Mouse (Mus musculus) forebrain, embryonic 14.5 days (tissue): ENCODE measurements around the gene Enox1. TPM values are rescaled to one million over a fixed set of nuclear protein-coding genes. Genes with fewer than 3 reads are reported as not detected.

ENCODE experiments used
- ATAC-seq: fragments of 200-750 bp; cut with Nextera tagmentation; 2 replicates; pipeline ENCODE4 v1.8.0; 2017; ENCODE audit warnings: mild to moderate bottlenecking, moderate library complexity
- DNase-seq: peaks from one replicate; pipeline ENCODE4 v3.0.0-alpha.2; 2015; ENCODE audit warnings: low spot score
- H3K27ac ChIP-seq: fragments of 300-500 bp; sonication (generic); 2 replicates; pipeline ENCODE4 v1.5.1; 2014; ENCODE audit warnings: low read depth, mild to moderate bottlenecking, control low read depth, low read length, moderate library complexity
- H3K27me3 ChIP-seq: fragments of 300-500 bp; sonication (generic); replicated peaks from 2 replicates; pipeline ENCODE4 v1.6.1; 2014; ENCODE audit warnings: low read length, control low read depth, mixed read lengths; ENCODE audit not compliant: control insufficient read depth, insufficient read depth
- H3K36me3 ChIP-seq: fragments of 300-500 bp; sonication (generic); 2 replicates; pipeline ENCODE4 v1.6.1; 2014; ENCODE audit warnings: low read length, control low read depth; ENCODE audit not compliant: control insufficient read depth, insufficient read depth
- H3K4me1 ChIP-seq: fragments of 300-500 bp; sonication (generic); 2 replicates; pipeline ENCODE4 v1.6.1; 2014; ENCODE audit warnings: antibody characterized with exemption, low read length, control low read depth; ENCODE audit not compliant: control insufficient read depth, insufficient read depth
- H3K4me2 ChIP-seq: fragments of 300-500 bp; sonication (generic); 2 replicates; pipeline ENCODE4 v1.6.1; 2014; ENCODE audit warnings: mild to moderate bottlenecking, control low read depth, low read length
- H3K4me3 ChIP-seq: fragments of 300-500 bp; sonication (generic); 2 replicates; pipeline ENCODE4 v1.5.1; 2014; ENCODE audit warnings: low read depth, low read length, control low read depth
- H3K9ac ChIP-seq: fragments of 300-500 bp; sonication (generic); 2 replicates; pipeline ENCODE4 v1.6.1; 2014; ENCODE audit warnings: mild to moderate bottlenecking, low read length, control low read depth, moderate library complexity
- H3K9me3 ChIP-seq: fragments of 300-500 bp; sonication (generic); replicated peaks from 2 replicates; pipeline ENCODE4 v1.6.1; 2016; ENCODE audit warnings: low read length, control low read depth, mixed read lengths; ENCODE audit not compliant: control insufficient read depth
- WGBS: fragments of 180-500 bp; shearing (Covaris S2); extraction: QIAGEN DNeasy Blood & Tissue Kit; methylation state at CpG from one replicate; pipeline ENCODE4 v1.1.7; 2014; 5-methylcytosine and 5-hydroxymethylcytosine counted together
- polyA plus RNA-seq: library from polyadenylated mRNA; unstranded; fragments of >200 nt; fragmentation: Nextera tagmentation; extraction: Ambion mirVana; gene quantifications from 2 replicates; pipeline ENCODE4 v1.2.1, GENCODE M21; 2014

Gene Enox1
- polyA plus RNA-seq, 1 experiment from 2014 or later, result 28.0 TPM

DNA sequence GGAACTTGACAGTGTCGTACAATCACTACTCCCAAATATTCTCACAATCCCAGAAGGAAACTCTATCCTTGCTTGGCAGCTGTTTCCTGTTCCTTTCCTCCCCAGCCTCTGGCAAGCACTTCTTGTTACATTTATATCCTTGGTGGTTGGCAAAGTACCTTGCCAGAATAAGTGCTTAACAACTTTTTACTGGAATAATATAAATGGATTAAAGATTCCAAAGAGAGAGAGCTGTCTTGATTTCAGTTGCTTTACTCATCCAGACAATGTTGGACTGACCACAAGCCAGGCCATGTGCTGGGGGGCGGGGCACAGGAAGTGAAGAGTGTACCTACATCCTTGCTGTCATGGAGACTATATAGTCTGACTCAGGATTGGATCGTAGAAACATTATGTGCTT lies 189.7 kb downstream of the Enox1 start:
- H3K36me3 ChIP-seq, result no peaks in the 10 kb centered on the region
- no peaks in the 10 kb centered on the region for H3K4me1 ChIP-seq
- no peak for ATAC-seq
- peak; percentile 19 for DNase-seq
- no peaks in the 10 kb centered on the region for H3K9me3 ChIP-seq
- H3K27ac ChIP-seq, result no peak overlapping the region
- 92% methylated on average over 3 of the region's 3 CpGs for WGBS
- H3K4me2 ChIP-seq, result no peak overlapping the region
- no peak overlapping the region for H3K9ac ChIP-seq
- H3K27me3 ChIP-seq, result no peaks in the 10 kb centered on the region
- H3K4me3 ChIP-seq, result no peak overlapping the region

DNA sequence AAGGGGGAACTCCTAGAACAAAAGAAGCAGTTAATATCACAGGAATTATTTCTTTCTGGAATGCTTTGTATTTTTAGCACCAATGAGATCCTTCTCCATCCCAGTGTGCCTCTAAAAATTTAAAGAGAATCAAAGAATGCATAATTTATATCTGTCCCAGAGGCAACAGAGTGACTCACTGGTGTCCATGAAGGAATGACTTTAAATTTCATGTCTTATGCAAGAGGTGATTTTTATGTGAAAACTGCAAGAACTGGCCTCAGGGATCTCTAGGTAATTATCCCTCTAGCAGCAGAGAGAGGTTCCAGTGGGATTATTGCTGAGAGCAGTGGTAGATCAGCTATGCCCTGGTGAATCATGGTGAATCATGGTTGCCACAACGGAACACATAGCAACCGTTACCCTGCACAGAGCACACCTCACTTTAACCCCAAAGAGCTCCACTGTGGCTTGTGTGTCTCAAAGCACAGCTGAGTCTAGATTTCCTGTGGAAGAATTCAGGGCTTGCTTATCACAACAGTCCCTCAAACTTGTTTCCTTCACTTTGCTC lies 195.3 kb downstream of the Enox1 start:
- H3K27ac ChIP-seq, result no peak overlapping the region
- DNase-seq (no peak), ATAC-seq (no peak)

DNA sequence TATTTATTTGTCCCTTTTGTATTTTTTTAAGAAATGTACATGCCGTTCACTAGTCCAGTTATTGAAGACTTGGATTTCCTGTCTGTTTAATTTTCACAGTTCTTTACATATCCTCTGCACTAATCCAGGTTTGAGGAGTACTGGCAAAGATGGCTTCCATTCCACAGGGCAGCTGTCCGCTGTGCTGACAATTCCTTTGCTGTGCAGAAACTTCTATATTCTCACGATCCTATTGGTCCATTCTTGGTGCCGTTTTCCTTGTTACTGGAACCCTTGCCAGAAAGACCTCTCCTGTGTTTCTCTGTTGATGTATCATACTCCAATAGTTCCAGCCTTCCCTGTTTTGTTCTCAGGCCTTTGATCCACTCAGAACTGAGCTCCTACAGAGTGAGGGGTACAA lies 206.1 kb downstream of the Enox1 start:
- H3K9ac ChIP-seq, result no peak overlapping the region
- no peaks in the 10 kb centered on the region for H3K36me3 ChIP-seq
- no peak overlapping the region for H3K27ac ChIP-seq
- ATAC-seq (no peak), DNase-seq (no peak)
- H3K4me2 ChIP-seq, result no peak overlapping the region
- H3K27me3 ChIP-seq, result no peaks in the 10 kb centered on the region
- 83% methylated on average over 4 of the region's 4 CpGs for WGBS
- H3K4me3 ChIP-seq, result no peak overlapping the region
- H3K9me3 ChIP-seq, result no peaks in the 10 kb centered on the region
- H3K4me1 ChIP-seq, result no peaks in the 10 kb centered on the region

More for the DNA sequence above, 195.3 kb downstream of the Enox1 start:
- Histone ChIP-seq H3K9me3 (no peaks in the 10 kb centered on the region), H3K36me3 (no peaks in the 10 kb centered on the region), H3K27me3 (no peaks in the 10 kb centered on the region), H3K9ac (no peak overlapping the region), H3K4me2 (no peak overlapping the region), H3K4me3 (no peak overlapping the region), H3K4me1 (no peaks in the 10 kb centered on the region)
- 86% methylated on average over 2 of the region's 2 CpGs for WGBS

DNA sequence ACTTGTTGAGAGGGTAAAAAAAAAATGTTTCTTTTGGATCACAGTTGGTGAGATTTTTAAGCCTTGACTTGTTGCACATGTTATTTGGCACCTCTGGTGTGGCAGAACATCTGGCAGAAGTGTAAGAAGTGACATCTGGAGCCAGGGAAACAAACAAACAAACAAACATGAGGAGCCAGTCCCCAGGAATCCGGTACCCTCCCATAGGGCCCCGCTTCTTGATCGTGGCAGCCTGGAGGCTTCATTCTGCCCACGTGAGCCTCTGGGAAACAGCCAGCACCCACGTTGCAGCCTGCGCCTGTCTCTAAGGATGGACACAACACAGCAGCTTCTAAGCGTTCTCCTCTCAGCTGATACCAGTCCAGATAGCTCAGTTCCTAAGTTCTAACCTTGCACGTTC lies 211.8 kb downstream of the Enox1 start:
- H3K4me2 ChIP-seq, result no peak overlapping the region
- H3K9ac ChIP-seq, result no peak overlapping the region
- no peaks in the 10 kb centered on the region for H3K36me3 ChIP-seq
- no peaks in the 10 kb centered on the region for H3K27me3 ChIP-seq
- H3K4me1 ChIP-seq, result no peaks in the 10 kb centered on the region
- no peak overlapping the region for H3K4me3 ChIP-seq
- H3K27ac ChIP-seq, result no peak overlapping the region
- ATAC-seq (no peak), DNase-seq (no peak)
- WGBS, result 83% methylated on average over 8 of the region's 8 CpGs
- H3K9me3 ChIP-seq, result no peaks in the 10 kb centered on the region

DNA sequence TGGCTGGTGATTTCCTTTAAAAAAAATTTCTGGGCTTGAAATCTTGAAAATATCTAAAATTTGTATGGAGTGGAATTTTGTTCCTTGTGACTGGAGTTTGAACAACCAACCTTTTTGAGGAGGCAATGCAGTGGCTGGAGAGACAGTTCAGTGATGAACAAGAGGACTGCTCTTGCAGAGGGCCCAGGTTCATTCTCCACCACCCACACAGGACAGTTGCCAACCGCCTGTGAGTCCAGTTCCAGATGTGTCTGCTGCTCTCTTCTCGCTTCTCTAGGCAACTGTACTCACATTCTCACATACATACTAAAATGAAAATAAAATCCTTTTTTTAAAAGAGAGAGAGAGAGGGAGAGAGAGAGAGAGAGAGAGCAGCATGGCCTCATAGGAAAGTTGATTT lies 212.5 kb downstream of the Enox1 start:
- Histone ChIP-seq H3K4me2 (no peak overlapping the region), H3K27ac (no peak overlapping the region), H3K4me3 (no peak overlapping the region), H3K36me3 (no peaks in the 10 kb centered on the region), H3K4me1 (no peaks in the 10 kb centered on the region), H3K9ac (no peak overlapping the region), H3K9me3 (no peaks in the 10 kb centered on the region), H3K27me3 (no peaks in the 10 kb centered on the region)
- DNase-seq, result no peak
- 78% methylated on average over 2 of the region's 2 CpGs for WGBS
- no peak for ATAC-seq

DNA sequence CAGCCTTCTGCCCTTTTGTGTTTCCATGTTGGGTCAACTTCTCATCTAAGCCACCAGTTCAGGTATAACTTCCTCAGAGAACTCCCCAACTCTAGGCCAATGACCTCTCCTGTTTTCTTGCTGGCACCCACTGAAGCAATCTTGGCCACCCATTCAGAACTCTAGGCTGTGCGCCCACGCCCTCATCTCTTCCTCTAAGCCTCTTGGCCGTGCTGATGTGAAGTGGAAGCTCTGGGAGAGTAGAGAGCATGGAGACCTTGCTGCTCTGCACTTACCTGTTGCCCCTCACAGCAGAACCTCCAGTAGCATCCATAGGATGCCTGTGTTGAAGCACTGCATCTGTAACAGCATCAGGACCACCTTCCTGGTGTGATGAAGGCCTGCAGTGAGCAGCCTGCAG lies 214.0 kb downstream of the Enox1 start:
- ATAC-seq (no peak), DNase-seq (no peak)
- Histone ChIP-seq H3K36me3 (no peaks in the 10 kb centered on the region), H3K4me3 (no peak overlapping the region), H3K9ac (no peak overlapping the region), H3K9me3 (no peaks in the 10 kb centered on the region), H3K27me3 (no peaks in the 10 kb centered on the region), H3K4me2 (no peak overlapping the region), H3K4me1 (no peaks in the 10 kb centered on the region), H3K27ac (no peak overlapping the region)
- 85% methylated on average over 3 of the region's 3 CpGs for WGBS

DNA sequence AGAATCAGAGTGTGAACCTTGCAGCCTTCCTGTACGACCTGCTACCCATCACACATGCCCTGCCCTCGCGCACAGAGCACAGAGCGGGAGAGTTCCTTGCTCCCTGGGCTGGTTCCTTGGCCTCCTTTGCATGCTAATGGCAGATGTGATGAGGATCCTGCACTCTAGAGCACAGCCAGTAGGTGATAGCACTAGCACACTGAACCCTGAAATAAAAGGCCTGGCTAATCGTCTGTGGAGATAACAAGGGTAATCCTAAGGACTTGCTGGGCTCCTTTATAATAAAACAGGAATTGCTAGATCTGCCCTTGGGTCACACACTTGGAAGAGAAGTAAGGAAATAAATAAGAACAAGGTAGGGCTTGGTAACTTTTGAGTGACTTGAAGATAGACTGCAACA lies 215.4 kb downstream of the Enox1 start:
- 72% methylated on average over 5 of the region's 5 CpGs for WGBS
- H3K4me2 ChIP-seq, result no peak overlapping the region

DNA sequence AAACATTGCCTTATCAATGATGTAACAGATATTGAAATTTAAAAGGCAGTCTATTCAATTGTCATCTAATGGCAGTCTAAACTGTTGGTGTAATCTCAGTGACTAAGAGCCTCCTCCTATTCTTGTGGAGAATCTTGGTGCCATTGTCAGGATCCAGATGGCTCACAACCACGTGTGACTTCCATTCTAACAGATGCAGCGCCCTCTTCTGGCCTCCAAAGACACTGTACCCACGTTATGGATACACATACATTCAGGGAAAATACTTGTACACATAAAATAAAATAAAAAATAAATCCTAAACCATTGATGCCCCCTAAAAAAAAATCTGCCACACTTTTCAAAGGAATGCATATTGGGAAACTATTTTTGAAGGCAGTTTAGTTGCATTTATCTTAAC lies 216.6 kb downstream of the Enox1 start:
- Histone ChIP-seq H3K27me3 (no peaks in the 10 kb centered on the region), H3K27ac (no peak overlapping the region), H3K4me2 (no peak overlapping the region), H3K4me3 (no peak overlapping the region), H3K9ac (no peak overlapping the region), H3K36me3 (no peaks in the 10 kb centered on the region), H3K4me1 (peaks cover 9% of the 10 kb centered on the region), H3K9me3 (no peaks in the 10 kb centered on the region)
- DNase-seq (no peak), ATAC-seq (no peak)
- 75% methylated on average over 3 of the region's 3 CpGs for WGBS

More for the DNA sequence above, 215.4 kb downstream of the Enox1 start:
- H3K9me3 ChIP-seq, result no peaks in the 10 kb centered on the region
- ATAC-seq (no peak), DNase-seq (no peak)
- H3K27me3 ChIP-seq, result no peaks in the 10 kb centered on the region
- H3K27ac ChIP-seq, result no peak overlapping the region
- H3K36me3 ChIP-seq, result no peaks in the 10 kb centered on the region
- H3K9ac ChIP-seq, result no peak overlapping the region
- no peak overlapping the region for H3K4me3 ChIP-seq
- no peaks in the 10 kb centered on the region; the same call in 1 of the 2 replicates for H3K4me1 ChIP-seq

DNA sequence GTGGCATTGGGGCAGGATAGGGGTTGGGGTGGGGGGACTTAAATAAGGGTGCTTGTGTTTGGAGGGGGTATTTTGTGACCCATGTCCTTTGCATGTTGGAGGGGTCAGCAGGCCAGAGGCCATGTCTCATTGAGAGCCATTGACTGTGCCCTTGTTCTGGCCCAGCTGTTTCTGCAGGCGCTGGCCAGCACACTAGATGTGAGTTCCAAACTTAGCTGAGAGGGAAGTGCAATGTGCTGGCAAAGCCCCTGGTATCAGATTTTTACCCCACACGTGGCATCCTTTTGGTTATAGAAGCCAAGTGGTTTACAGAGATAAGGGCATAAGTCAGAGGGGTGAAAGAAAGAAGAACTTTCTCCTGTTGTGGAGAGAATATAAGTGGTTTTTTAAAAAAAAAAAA lies 218.5 kb downstream of the Enox1 start:
- no peak overlapping the region for H3K27ac ChIP-seq
- H3K36me3 ChIP-seq, result no peaks in the 10 kb centered on the region
- no peak overlapping the region for H3K4me2 ChIP-seq
- no peak for DNase-seq
- WGBS, result 82% methylated on average over 2 of the region's 2 CpGs
- H3K27me3 ChIP-seq, result no peaks in the 10 kb centered on the region
- peaks cover 10% of the 10 kb centered on the region for H3K4me1 ChIP-seq
- H3K4me3 ChIP-seq, result no peak overlapping the region
- ATAC-seq, result no peak
- H3K9me3 ChIP-seq, result no peaks in the 10 kb centered on the region
- no peak overlapping the region for H3K9ac ChIP-seq
